Mouse (Mus musculus) B cell, adult 2 months (primary cell): ENCODE measurements around the gene Cks1b.

ENCODE experiments used
- DNase-seq, 2 experiments: peaks; one replicate each; pipeline ENCODE4 v3.0.0; 2022

Cks1b gene

GRCm38 (mm10) chr3:89395419-89395805, 22.8 kb downstream of the Cks1b start:
- no peak for DNase-seq

DNA sequence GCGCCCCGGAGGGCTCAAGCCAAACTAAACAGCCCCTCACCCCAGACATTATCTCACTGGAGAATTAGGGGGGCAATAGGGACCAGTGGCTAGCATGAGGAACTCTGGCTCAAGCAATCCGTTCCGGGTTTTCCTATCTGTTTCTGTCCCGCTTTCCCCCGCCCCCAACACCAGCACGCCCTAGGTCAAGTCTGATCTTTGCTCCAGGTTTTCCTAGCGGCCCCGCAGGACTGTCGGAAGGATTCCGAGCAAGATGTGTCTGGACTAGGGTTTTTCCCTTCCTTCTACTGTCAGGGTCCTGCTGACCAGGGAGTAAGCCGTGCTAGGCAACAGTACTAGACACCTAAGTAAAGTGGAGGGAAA, 23.3 kb downstream of the Cks1b start:
- DNase-seq = peak; percentile 56

DNA sequence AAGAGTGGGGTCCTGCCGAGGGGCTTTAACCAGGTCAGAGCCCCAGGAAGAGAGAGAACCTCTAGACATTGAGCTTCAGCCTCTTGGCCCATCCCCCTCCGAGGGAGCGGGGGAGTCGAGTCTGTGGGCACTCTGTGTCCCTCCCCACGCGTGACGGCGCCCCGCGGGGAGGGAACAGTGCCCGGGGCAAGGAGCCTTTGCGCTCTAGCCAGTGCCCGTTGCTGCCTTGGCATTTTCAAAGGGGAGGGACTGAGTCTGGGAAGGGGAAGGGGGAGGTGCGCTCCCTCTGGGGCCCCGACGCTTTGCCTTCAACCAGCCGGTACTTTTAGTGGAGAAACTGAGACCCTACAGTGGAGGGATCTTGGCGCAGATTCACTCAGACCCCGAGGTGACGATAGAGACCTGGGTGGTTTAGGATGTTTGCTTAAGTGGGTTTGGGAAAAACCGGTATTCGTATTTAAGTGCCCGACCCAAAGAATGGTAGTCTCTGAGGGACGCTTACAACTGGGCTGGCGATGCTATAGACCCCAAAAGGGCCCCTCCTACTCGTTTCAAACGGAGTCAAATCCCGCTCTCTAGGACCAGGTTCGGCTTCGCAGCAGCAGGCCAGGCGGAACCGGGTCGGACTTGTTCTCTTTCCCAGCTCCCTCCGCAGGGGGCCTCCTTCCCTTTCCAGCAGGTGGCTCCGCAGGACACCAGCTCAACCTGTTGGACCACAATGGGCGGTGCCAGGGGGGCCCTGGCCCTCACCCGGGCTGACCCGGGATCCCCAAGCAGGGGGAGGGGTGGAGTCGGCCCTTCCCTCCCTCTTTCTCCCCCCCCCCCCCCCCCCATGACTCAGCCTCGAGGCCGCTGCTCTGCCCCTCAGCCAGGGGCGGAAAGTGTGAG, 23.9 kb downstream of the Cks1b start, which contains the start of gene Zbtb7b:
Gene Zbtb7b, minus strand, starts transcription at position 771 of the 888 bp plus-strand sequence.
- DNase-seq = peak; percentile 66 to 67

GRCm38 (mm10) chr3:89393605-89394004, 24.6 kb downstream of the Cks1b start:
- peak; percentile 94 to 95 for DNase-seq

DNA sequence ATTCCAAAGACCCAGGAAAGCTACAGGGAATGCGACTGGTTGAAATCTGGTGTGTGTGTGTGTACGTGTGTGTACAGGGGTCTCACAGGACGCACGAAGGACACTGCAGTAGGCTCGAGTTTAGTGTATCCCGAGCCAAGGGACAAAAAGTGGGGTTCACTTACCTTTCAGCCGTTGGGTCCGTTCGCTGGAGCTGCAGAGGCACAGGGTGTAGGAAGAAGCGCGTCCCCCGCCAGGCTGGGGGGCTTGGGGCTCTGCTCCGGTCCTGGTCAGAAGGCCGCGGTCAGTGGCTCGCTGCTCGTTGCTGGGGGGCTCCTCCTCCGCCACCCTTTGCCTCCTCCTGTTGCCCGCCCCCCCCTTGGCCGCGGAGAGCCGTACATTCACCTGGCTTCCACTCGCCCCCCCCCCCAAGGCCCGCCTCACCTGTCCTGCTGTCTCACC, 25.3 kb downstream of the Cks1b start:
- peak; percentile 28 to 41 for DNase-seq

- peak in 1 of 2 experiments; percentile 28 for DNase-seq
These were observed 26.3 kb downstream of the Cks1b start for GRCm38 (mm10) chr3:89391663-89392511.

GRCm38 (mm10) chr3:89390699-89391662, 27.2 kb downstream of the Cks1b start:
- DNase-seq = peak; percentile 37 to 40

GRCm38 (mm10) chr3:89390111-89390515, 28.1 kb downstream of the Cks1b start:
- peak; percentile 26 to 32 for DNase-seq

DNA sequence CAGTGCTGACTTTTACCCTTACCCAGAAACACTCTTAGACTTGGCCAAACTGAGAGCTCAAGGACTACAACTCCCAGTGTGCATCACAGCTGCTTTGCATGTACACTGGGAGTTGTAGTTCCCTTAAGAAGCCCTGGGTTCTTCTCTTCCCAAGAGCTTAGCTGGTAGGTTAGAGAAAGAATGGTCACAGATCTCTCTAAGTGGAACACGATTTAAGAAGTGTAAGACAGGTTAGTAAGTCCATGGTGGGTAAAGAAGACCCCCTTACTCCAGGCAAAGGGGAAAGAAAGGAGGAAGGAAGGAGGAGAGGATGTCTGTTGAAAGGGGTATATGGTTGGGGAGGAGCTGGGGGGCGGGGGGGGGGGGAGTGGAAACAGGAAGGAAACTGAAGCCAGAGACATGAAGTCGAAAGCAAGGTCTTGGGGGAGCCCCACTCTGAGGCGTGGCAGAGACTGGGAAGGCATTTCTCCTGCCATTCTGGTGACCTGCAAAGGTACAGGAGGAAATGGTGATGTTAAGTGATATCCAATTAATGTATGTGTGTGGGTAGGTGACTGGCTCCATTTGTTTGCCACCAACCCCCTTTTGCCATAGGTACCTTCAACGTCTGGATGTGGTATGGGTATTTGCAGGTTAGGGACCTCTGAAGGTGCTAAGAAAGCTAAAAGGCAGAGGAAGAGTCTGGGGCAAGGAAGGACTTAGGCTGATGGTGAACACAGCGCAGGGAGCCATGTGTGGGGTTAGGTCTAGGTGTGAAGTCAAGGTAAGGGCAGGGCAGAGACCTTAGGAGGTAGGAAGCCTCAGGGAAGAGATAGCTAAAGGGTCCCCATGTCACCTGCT, 29.1 kb downstream of the Cks1b start:
- peak; percentile 69 to 70 for DNase-seq

DNA sequence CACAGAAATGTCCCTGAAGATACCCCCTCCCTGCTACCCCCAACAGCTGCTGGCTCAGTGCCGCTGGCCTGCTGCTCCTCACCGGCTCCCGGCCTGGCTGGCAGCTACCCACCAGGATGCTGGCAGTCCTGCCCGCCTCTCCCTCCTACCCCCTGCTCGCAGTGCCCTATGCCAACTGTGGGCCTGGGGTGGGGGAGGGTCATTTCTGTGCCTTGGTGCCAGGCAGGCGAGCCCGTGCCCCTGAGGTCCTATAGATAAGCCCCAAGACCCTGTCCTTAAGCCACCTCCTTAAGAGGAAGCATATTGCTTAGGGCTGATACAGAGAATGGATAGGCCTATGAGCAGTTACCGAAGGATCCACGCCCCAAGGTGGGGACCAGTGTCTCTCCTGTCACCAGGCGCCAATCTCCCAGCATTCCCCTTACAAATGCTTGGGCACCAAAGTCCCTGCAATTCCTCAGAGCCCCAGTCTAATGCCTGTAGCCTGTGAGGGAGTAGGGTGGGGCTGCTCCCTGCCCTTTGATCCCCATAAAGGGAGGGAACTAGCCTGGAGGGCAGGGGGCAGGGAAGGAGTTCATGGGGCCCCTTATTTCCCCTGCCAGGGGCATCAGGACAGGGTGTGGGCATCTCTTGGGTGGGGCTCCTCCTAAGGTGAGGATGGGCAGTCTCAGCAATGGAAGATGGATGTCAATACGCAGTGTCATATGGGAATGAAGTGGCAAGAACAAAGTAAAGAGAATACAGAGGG, 29.9 kb downstream of the Cks1b start:
- DNase-seq = no peak

GRCm38 (mm10) chr3:89387632-89388031, 30.6 kb downstream of the Cks1b start:
- no peak for DNase-seq

DNA sequence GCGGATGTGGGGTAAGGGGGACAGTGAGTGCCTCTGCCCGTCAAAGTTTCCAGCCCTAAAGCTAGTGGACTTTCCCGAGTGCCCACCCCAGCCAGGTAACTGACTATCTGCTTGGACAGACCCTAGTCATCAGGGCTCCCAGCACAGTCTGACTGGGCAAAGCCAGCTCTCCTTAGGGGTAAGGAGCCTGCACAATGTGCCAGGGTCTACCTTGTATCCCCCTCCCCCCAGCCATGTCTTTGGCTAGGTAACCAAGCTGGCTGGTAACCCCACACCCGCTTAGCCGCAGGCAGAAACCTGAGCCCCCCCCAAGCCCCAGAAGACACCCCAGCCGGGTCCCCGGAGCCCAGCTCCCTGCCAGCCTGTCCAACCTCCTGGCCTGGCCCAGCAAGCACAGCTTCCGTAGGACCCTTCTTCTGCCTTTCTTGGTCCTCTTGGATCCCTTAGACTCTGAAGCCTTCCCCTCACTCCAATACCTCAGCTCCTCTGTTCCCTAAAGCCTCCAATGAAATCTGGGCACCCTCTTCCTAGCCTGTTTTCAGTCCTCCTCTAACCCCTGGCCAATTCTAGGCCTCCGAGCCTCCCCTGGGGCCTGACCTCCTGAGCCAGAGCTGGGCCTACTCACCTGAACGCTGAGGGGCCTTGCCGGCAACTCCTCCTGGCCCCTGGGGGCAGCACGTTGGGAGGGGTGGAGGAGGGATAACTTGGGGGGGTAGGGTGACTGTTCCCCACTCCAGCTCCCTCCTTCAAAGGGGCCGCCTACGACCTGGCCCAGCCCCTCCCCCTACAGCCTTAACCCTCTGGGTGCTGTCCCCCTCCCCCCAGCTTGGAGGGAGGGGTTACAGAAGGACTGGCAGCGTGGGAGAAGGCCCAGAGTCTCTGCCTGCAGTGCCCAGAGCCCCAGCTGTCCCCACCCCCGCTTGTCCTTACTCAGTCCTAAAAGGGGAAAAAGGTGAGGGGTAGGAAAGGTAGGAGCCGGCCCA, 31.5 kb downstream of the Cks1b start:
- DNase-seq = no peak

GRCm38 (mm10) chr3:89385451-89385850, 32.7 kb downstream of the Cks1b start:
- DNase-seq = no peak

DNA sequence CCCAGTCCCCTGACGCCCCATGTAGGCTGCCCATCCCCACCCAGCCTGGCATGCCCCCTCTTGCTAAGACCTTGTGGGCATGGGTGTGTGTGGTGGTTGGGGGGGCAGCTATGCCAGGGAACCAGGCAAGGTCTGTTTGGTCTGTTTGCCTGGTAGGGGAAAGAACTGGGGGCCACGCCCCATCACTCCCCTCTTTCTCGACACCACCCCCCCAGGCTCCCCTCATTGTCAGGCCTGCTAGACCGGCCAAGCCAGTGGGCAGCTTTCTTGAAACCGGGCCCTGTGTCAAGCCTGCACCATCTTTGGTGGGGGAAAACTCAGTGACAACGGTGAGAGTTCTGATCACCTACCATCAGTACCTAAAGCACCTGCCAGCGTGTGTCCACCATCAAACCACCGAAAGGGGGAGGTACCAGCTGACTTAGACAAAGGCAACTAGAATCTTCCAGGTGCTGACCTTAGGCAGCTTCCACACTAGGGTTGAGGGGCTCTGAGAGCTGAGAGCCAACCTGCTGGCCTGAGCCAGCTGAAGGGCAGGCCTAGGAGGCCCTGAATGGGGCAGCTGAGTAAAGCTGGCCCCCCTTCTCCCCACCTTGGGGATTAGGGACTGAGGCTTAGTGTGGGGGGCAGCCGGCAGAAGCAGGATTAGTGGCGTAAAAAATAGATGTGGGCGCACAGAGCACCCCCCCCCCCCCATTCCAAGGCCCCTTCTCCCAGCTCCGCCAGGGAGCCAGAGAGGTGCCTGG, 33.7 kb downstream of the Cks1b start:
- no peak for DNase-seq

- DNase-seq = no peak
These were observed 34.4 kb downstream of the Cks1b start for GRCm38 (mm10) chr3:89383651-89384255.

DNA sequence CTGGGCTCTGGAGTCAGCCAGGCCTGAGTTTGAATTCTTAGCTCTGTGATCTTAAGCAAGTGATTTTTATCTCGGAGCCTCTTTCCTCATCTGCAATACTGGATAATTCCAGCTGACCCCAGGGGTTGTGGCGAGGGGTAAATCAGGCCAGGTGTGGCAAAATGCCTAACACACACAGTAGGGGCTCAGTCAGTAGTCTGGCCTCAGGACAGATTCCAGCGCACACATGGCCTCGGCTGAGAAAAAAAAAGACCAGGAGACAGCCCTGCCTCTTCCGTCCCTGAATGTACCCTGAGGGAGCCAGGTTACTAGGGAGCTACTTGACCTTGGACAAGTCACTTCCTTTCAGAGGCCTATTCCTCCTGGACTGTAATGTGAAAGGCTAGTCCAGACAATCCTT, 35.2 kb downstream of the Cks1b start:
- DNase-seq = no peak

- no peak for DNase-seq
These were observed 35.9 kb downstream of the Cks1b start for GRCm38 (mm10) chr3:89382033-89382882.
